Mouse (Mus musculus): ENCODE measurements around the gene Pcgf2. TPM values are rescaled to one million over a fixed set of nuclear protein-coding genes. Genes with fewer than 3 reads are reported as not detected.

The Pcgf2 gene
- total and polyA plus RNA-seq, 3 experiments = 5.4 to 18.5 TPM; not detected in 1

- ATAC-seq (ENCODE audit: extremely low read depth, insufficient number of reproducible peaks, low FRiP score, poor library complexity, severe bottlenecking) (no peak), DNase-seq (ENCODE audit: low spot score) (no peak)
- peaks cover 23% of the 10 kb centered on the region; the same call in 1 of the 2 replicates for H3K27me3 ChIP-seq (ENCODE audit: insufficient read depth, low read length)
- H3K9me3 ChIP-seq (replicated peaks) = no peaks in the 10 kb centered on the region
- TF ChIP-seq POLR2AphosphoS5 (IDR thresholded peaks at IDR 0.05; ENCODE audit: insufficient replicate concordance, low read depth, low read length) (no peak), GATA1 (IDR thresholded peaks at IDR 0.05; ENCODE audit: borderline replicate concordance, low read length) (no peak)
- peaks cover 16% of the 10 kb centered on the region for H3K4me1 ChIP-seq (ENCODE audit: insufficient read depth, low read depth, low read length)
- peaks cover 65% of the 10 kb centered on the region for H3K36me3 ChIP-seq (replicated peaks)
- H3K4me3 ChIP-seq (ENCODE audit: low read depth, low read length) = no peak overlapping the region
Measured at GRCm38 (mm10) chr11:97680430-97680829, 19.9 kb downstream of the Pcgf2 start.

- Histone ChIP-seq H3K9me3 (replicated peaks) (no peaks in the 10 kb centered on the region), H3K4me1 (ENCODE audit: insufficient read depth, low read depth, low read length) (peaks cover 2% of the 10 kb centered on the region; the same call in 1 of the 2 replicates), H3K4me3 (ENCODE audit: low read depth, low read length) (no peak overlapping the region), H3K27me3 (ENCODE audit: insufficient read depth, low read length) (peaks cover 13% of the 10 kb centered on the region; the same call in 1 of the 2 replicates), H3K36me3 (replicated peaks) (peaks cover 85% of the 10 kb centered on the region)
- DNase-seq (ENCODE audit: low spot score) (no peak), ATAC-seq (ENCODE audit: extremely low read depth, insufficient number of reproducible peaks, low FRiP score, poor library complexity, severe bottlenecking) (no peak)
- TF ChIP-seq GATA1 (IDR thresholded peaks at IDR 0.05; ENCODE audit: borderline replicate concordance, low read length) (no peak), CTCF (IDR thresholded peaks at IDR 0.05; ENCODE audit: low read depth, low read length) (no peak), POLR2AphosphoS5 (IDR thresholded peaks at IDR 0.05; ENCODE audit: insufficient replicate concordance, low read depth, low read length) (no peak), GATA2 (IDR thresholded peaks at IDR 0.05; ENCODE audit: borderline replicate concordance, low read depth, low read length) (no peak), TAL1 (conservative IDR thresholded peaks at IDR 0.05; ENCODE audit: low read depth, low read length) (no peak)
Measured at GRCm38 (mm10) chr11:97678301-97678700, 22.0 kb downstream of the Pcgf2 start.

- ATAC-seq (ENCODE audit: extremely low read depth, insufficient number of reproducible peaks, low FRiP score, poor library complexity, severe bottlenecking) (no peak), DNase-seq (ENCODE audit: low spot score) (no peak)
- no peaks in the 10 kb centered on the region for H3K9me3 ChIP-seq (replicated peaks)
- TF ChIP-seq GATA2 (IDR thresholded peaks at IDR 0.05; ENCODE audit: borderline replicate concordance, low read depth, low read length) = no peak
- TF ChIP-seq TAL1 (conservative IDR thresholded peaks at IDR 0.05; ENCODE audit: low read depth, low read length) = no peak
- no peak for TF ChIP-seq CTCF (IDR thresholded peaks at IDR 0.05; ENCODE audit: low read depth, low read length)
- no peak for TF ChIP-seq GATA1 (IDR thresholded peaks at IDR 0.05; ENCODE audit: borderline replicate concordance, low read length)
- peaks cover 89% of the 10 kb centered on the region for H3K36me3 ChIP-seq (replicated peaks)
- peaks cover 13% of the 10 kb centered on the region; the same call in 1 of the 2 replicates for H3K27me3 ChIP-seq (ENCODE audit: insufficient read depth, low read length)
- H3K4me3 ChIP-seq (ENCODE audit: low read depth, low read length) = no peak overlapping the region
- peaks cover 2% of the 10 kb centered on the region; the same call in 1 of the 2 replicates for H3K4me1 ChIP-seq (ENCODE audit: insufficient read depth, low read depth, low read length)
Measured at GRCm38 (mm10) chr11:97677842-97678241, 22.5 kb downstream of the Pcgf2 start.

GRCm38 (mm10) chr11:97677381-97677780 lies 22.9 kb downstream of the Pcgf2 start:
- Histone ChIP-seq H3K4me1 (ENCODE audit: insufficient read depth, low read depth, low read length) (peaks cover 2% of the 10 kb centered on the region; the same call in 1 of the 2 replicates), H3K9me3 (replicated peaks) (no peaks in the 10 kb centered on the region), H3K36me3 (replicated peaks) (peaks cover 94% of the 10 kb centered on the region), H3K27me3 (ENCODE audit: insufficient read depth, low read length) (peaks cover 13% of the 10 kb centered on the region; the same call in 1 of the 2 replicates), H3K4me3 (ENCODE audit: low read depth, low read length) (no peak overlapping the region)
- no peak for ATAC-seq (ENCODE audit: extremely low read depth, insufficient number of reproducible peaks, low FRiP score, poor library complexity, severe bottlenecking)
- TF ChIP-seq TAL1 (conservative IDR thresholded peaks at IDR 0.05; ENCODE audit: low read depth, low read length) = no peak
- DNase-seq (ENCODE audit: low spot score) = no peak

GRCm38 (mm10) chr11:97676050-97676754 lies 24.1 kb downstream of the Pcgf2 start:
- ATAC-seq (ENCODE audit: extremely low read depth, insufficient number of reproducible peaks, low FRiP score, poor library complexity, severe bottlenecking) (no peak), DNase-seq (ENCODE audit: low spot score) (no peak)
- Histone ChIP-seq H3K4me1 (ENCODE audit: insufficient read depth, low read depth, low read length) (no peaks in the 10 kb centered on the region; the same call in 1 of the 2 replicates), H3K4me3 (ENCODE audit: low read depth, low read length) (no peak overlapping the region), H3K9me3 (replicated peaks) (no peaks in the 10 kb centered on the region), H3K36me3 (replicated peaks) (peaks cover 95% of the 10 kb centered on the region), H3K27me3 (ENCODE audit: insufficient read depth, low read length) (peaks cover 17% of the 10 kb centered on the region; the same call in 1 of the 2 replicates)
- TF ChIP-seq TAL1 (conservative IDR thresholded peaks at IDR 0.05; ENCODE audit: low read depth, low read length) (no peak), GATA1 (IDR thresholded peaks at IDR 0.05; ENCODE audit: borderline replicate concordance, low read length) (no peak), CTCF (IDR thresholded peaks at IDR 0.05; ENCODE audit: low read depth, low read length) (no peak), POLR2AphosphoS5 (IDR thresholded peaks at IDR 0.05; ENCODE audit: insufficient replicate concordance, low read depth, low read length) (no peak), GATA2 (IDR thresholded peaks at IDR 0.05; ENCODE audit: borderline replicate concordance, low read depth, low read length) (no peak)

GRCm38 (mm10) chr11:97673148-97673547 lies 27.1 kb downstream of the Pcgf2 start:
- ATAC-seq (ENCODE audit: extremely low read depth, insufficient number of reproducible peaks, low FRiP score, poor library complexity, severe bottlenecking) (no peak), DNase-seq (ENCODE audit: low spot score) (no peak)
- Histone ChIP-seq H3K4me1 (ENCODE audit: insufficient read depth, low read depth, low read length) (peaks cover 10% of the 10 kb centered on the region), H3K36me3 (replicated peaks) (peaks cover 97% of the 10 kb centered on the region), H3K27me3 (ENCODE audit: insufficient read depth, low read length) (peaks cover 16% of the 10 kb centered on the region; the same call in 1 of the 2 replicates), H3K9me3 (replicated peaks) (no peaks in the 10 kb centered on the region), H3K4me3 (ENCODE audit: low read depth, low read length) (no peak overlapping the region)
- no peak for TF ChIP-seq POLR2AphosphoS5 (IDR thresholded peaks at IDR 0.05; ENCODE audit: insufficient replicate concordance, low read depth, low read length)
- no peak for TF ChIP-seq GATA2 (IDR thresholded peaks at IDR 0.05; ENCODE audit: borderline replicate concordance, low read depth, low read length)
- no peak for TF ChIP-seq CTCF (IDR thresholded peaks at IDR 0.05; ENCODE audit: low read depth, low read length)
- no peak for TF ChIP-seq TAL1 (conservative IDR thresholded peaks at IDR 0.05; ENCODE audit: low read depth, low read length)
- TF ChIP-seq GATA1 (IDR thresholded peaks at IDR 0.05; ENCODE audit: borderline replicate concordance, low read length) = no peak
